Mouse (Mus musculus): Measurements from ENCODE around the gene Bex4. TPM values are rescaled to one million over a fixed set of nuclear protein-coding genes. Genes with fewer than 3 reads are reported as not detected.

Gene Bex4
- polyA plus RNA-seq, 1 experiment from 2014 or later = 211 TPM

Small RNA genes lying within 50 kb of the gene (microRNA-seq; reads per million reads assigned to microRNA genes)
- not detected for gene Mir6383

Other genes with a start within 250 kb of the Bex4 start
- 35.6 and 38.7 TPM in 2 replicates for gene Arxes2, start 145.2 kb upstream of the Bex4 start, polyA plus RNA-seq (2016; fragmentation: Nextera tagmentation; extraction: Ambion mirVana)
- 18.0 and 21.2 TPM in 2 replicates for gene Arxes1, start 105.6 kb upstream of the Bex4 start, polyA plus RNA-seq (2016; fragmentation: Nextera tagmentation; extraction: Ambion mirVana)
- gene Bex2, start 70.8 kb upstream of the Bex4 start, polyA plus RNA-seq (2016; fragmentation: Nextera tagmentation; extraction: Ambion mirVana) = 191 and 194 TPM in 2 replicates
- 0.17 and 0.20 TPM in 2 replicates for gene Nxf3, start 53.7 kb upstream of the Bex4 start, polyA plus RNA-seq (2016; fragmentation: Nextera tagmentation; extraction: Ambion mirVana)
- gene Tceal8, start 33.3 kb downstream of the Bex4 start, polyA plus RNA-seq (2016; fragmentation: Nextera tagmentation; extraction: Ambion mirVana) = 182 and 192 TPM in 2 replicates
- 5.2 and 5.8 TPM in 2 replicates for gene Tceal5, start 64.9 kb downstream of the Bex4 start, polyA plus RNA-seq (2016; fragmentation: Nextera tagmentation; extraction: Ambion mirVana)
- gene Tceal7, start 75.8 kb downstream of the Bex4 start, polyA plus RNA-seq (2016; fragmentation: Nextera tagmentation; extraction: Ambion mirVana) = 0.98 and 1.4 TPM in 2 replicates
- 147 and 153 TPM in 2 replicates for gene Bex1, start 76.5 kb downstream of the Bex4 start, polyA plus RNA-seq (2016; fragmentation: Nextera tagmentation; extraction: Ambion mirVana)
- gene Tceal9, start 106.1 kb downstream of the Bex4 start, polyA plus RNA-seq (2016; fragmentation: Nextera tagmentation; extraction: Ambion mirVana) = 223 and 224 TPM in 2 replicates
- 273 and 279 TPM in 2 replicates for gene Bex3, start 131.3 kb downstream of the Bex4 start, polyA plus RNA-seq (2016; fragmentation: Nextera tagmentation; extraction: Ambion mirVana)